Mouse (Mus musculus): ENCODE results near the gene Rtn4rl1. TPM values are rescaled to one million over a fixed set of nuclear protein-coding genes. Genes with fewer than 3 reads are reported as not detected.

Rtn4rl1 gene
- polyA plus RNA-seq, 1 experiment = not detected

- 75% methylated on average over 6 of the region's 6 CpGs for WGBS
- no peak overlapping the region for H3K4me3 ChIP-seq (ENCODE audit: insufficient read depth, low read depth, low read length)
- H3K27ac ChIP-seq (ENCODE audit: insufficient read depth, low read depth, low read length) = 0 out of 2 replicates have a peak overlapping the region, but pooled peaks have one; percentile 37
- TF ChIP-seq CTCF (IDR thresholded peaks at IDR 0.05; ENCODE audit: insufficient read depth, low read depth, low read length) (no peak), POLR2A (IDR thresholded peaks at IDR 0.05; ENCODE audit: insufficient read depth, low read depth, low read length) (no peak)
- H3K4me1 ChIP-seq (ENCODE audit: control insufficient read depth, insufficient read depth, low read length) = peaks cover 8% of the 10 kb centered on the region
These were observed 37.6 kb upstream of the Rtn4rl1 start for GRCm38 (mm10) chr11:75155985-75156384.

GRCm38 (mm10) chr11:75156416-75156815 is 37.2 kb upstream of the Rtn4rl1 start:
- Histone ChIP-seq H3K27ac (ENCODE audit: insufficient read depth, low read depth, low read length) (no peak overlapping the region), H3K4me3 (ENCODE audit: insufficient read depth, low read depth, low read length) (no peak overlapping the region), H3K4me1 (ENCODE audit: control insufficient read depth, insufficient read depth, low read length) (peaks cover 8% of the 10 kb centered on the region)
- WGBS = 62% methylated on average over 5 of the region's 5 CpGs
- TF ChIP-seq POLR2A (IDR thresholded peaks at IDR 0.05; ENCODE audit: insufficient read depth, low read depth, low read length) (no peak), CTCF (IDR thresholded peaks at IDR 0.05; ENCODE audit: insufficient read depth, low read depth, low read length) (no peak)

- no peak overlapping the region for H3K27ac ChIP-seq (ENCODE audit: insufficient read depth, low read depth, low read length)
These were observed 36.5 kb upstream of the Rtn4rl1 start for GRCm38 (mm10) chr11:75157037-75157436.

GRCm38 (mm10) chr11:75157901-75158300 is 35.7 kb upstream of the Rtn4rl1 start:
- Histone ChIP-seq H3K27ac (ENCODE audit: insufficient read depth, low read depth, low read length) (no peak overlapping the region), H3K4me3 (ENCODE audit: insufficient read depth, low read depth, low read length) (no peak overlapping the region), H3K4me1 (ENCODE audit: control insufficient read depth, insufficient read depth, low read length) (peaks cover 8% of the 10 kb centered on the region)
- TF ChIP-seq POLR2A (IDR thresholded peaks at IDR 0.05; ENCODE audit: insufficient read depth, low read depth, low read length) = no peak
- TF ChIP-seq CTCF (IDR thresholded peaks at IDR 0.05; ENCODE audit: insufficient read depth, low read depth, low read length) = no peak
- WGBS = 81% methylated on average over 2 of the region's 2 CpGs

More at GRCm38 (mm10) chr11:75157037-75157436, 36.5 kb upstream of the Rtn4rl1 start:
- H3K4me3 ChIP-seq (ENCODE audit: insufficient read depth, low read depth, low read length) = no peak overlapping the region
- WGBS = 52% methylated on average over 4 of the region's 4 CpGs
- TF ChIP-seq CTCF (IDR thresholded peaks at IDR 0.05; ENCODE audit: insufficient read depth, low read depth, low read length) = no peak
- no peak for TF ChIP-seq POLR2A (IDR thresholded peaks at IDR 0.05; ENCODE audit: insufficient read depth, low read depth, low read length)
- peaks cover 8% of the 10 kb centered on the region for H3K4me1 ChIP-seq (ENCODE audit: control insufficient read depth, insufficient read depth, low read length)

- TF ChIP-seq POLR2A (IDR thresholded peaks at IDR 0.05; ENCODE audit: insufficient read depth, low read depth, low read length) (no peak), CTCF (IDR thresholded peaks at IDR 0.05; ENCODE audit: insufficient read depth, low read depth, low read length) (no peak)
- 94% methylated on average over 14 of the region's 14 CpGs for WGBS
- Histone ChIP-seq H3K4me1 (ENCODE audit: control insufficient read depth, insufficient read depth, low read length) (peaks cover 8% of the 10 kb centered on the region), H3K4me3 (ENCODE audit: insufficient read depth, low read depth, low read length) (no peak overlapping the region), H3K27ac (ENCODE audit: insufficient read depth, low read depth, low read length) (no peak overlapping the region)
These were observed 35.2 kb upstream of the Rtn4rl1 start for GRCm38 (mm10) chr11:75158432-75158831.

GRCm38 (mm10) chr11:75159564-75159963 is 34.0 kb upstream of the Rtn4rl1 start:
- H3K27ac ChIP-seq (ENCODE audit: insufficient read depth, low read depth, low read length) = no peak overlapping the region
- WGBS = 75% methylated on average over 2 of the region's 2 CpGs
- no peak overlapping the region for H3K4me3 ChIP-seq (ENCODE audit: insufficient read depth, low read depth, low read length)
- TF ChIP-seq CTCF (IDR thresholded peaks at IDR 0.05; ENCODE audit: insufficient read depth, low read depth, low read length) = no peak
- no peak for TF ChIP-seq POLR2A (IDR thresholded peaks at IDR 0.05; ENCODE audit: insufficient read depth, low read depth, low read length)
- H3K4me1 ChIP-seq (ENCODE audit: control insufficient read depth, insufficient read depth, low read length) = peaks cover 8% of the 10 kb centered on the region

- H3K27ac ChIP-seq (ENCODE audit: insufficient read depth, low read depth, low read length) = no peak overlapping the region
- TF ChIP-seq CTCF (IDR thresholded peaks at IDR 0.05; ENCODE audit: insufficient read depth, low read depth, low read length) = no peak
- no peak for TF ChIP-seq POLR2A (IDR thresholded peaks at IDR 0.05; ENCODE audit: insufficient read depth, low read depth, low read length)
- peaks cover 11% of the 10 kb centered on the region for H3K4me1 ChIP-seq (ENCODE audit: control insufficient read depth, insufficient read depth, low read length)
- no peak overlapping the region for H3K4me3 ChIP-seq (ENCODE audit: insufficient read depth, low read depth, low read length)
- WGBS = 83% methylated on average over 7 of the region's 7 CpGs
These were observed 32.6 kb upstream of the Rtn4rl1 start for GRCm38 (mm10) chr11:75160954-75161353.

- Histone ChIP-seq H3K4me3 (ENCODE audit: insufficient read depth, low read depth, low read length) (no peak overlapping the region), H3K4me1 (ENCODE audit: control insufficient read depth, insufficient read depth, low read length) (peaks cover 10% of the 10 kb centered on the region), H3K27ac (ENCODE audit: insufficient read depth, low read depth, low read length) (no peak overlapping the region)
- WGBS = 77% methylated on average over 4 of the region's 4 CpGs
- TF ChIP-seq CTCF (IDR thresholded peaks at IDR 0.05; ENCODE audit: insufficient read depth, low read depth, low read length) = no peak
- TF ChIP-seq POLR2A (IDR thresholded peaks at IDR 0.05; ENCODE audit: insufficient read depth, low read depth, low read length) = no peak
These were observed 32.1 kb upstream of the Rtn4rl1 start for GRCm38 (mm10) chr11:75161417-75162008.

- Histone ChIP-seq H3K4me1 (ENCODE audit: control insufficient read depth, insufficient read depth, low read length) (peaks cover 15% of the 10 kb centered on the region), H3K4me3 (ENCODE audit: insufficient read depth, low read depth, low read length) (no peak overlapping the region), H3K27ac (ENCODE audit: insufficient read depth, low read depth, low read length) (no peak overlapping the region)
- TF ChIP-seq POLR2A (IDR thresholded peaks at IDR 0.05; ENCODE audit: insufficient read depth, low read depth, low read length) = no peak
- no peak for TF ChIP-seq CTCF (IDR thresholded peaks at IDR 0.05; ENCODE audit: insufficient read depth, low read depth, low read length)
- 87% methylated on average over 12 of the region's 12 CpGs for WGBS
These were observed 30.9 kb upstream of the Rtn4rl1 start for GRCm38 (mm10) chr11:75162591-75163080.

All from olfactory bulb, adult 2 months (tissue).